Mouse (Mus musculus) CH12.LX (cell line): ENCODE measurements around the gene Tlr9. TPM values are rescaled to one million over a fixed set of nuclear protein-coding genes. Genes with fewer than 3 reads are reported as not detected.

Experiments used
- DNase-seq: peaks from one replicate; pipeline ENCODE4 v3.0.0-alpha.2; 2013; ENCODE audit errors: extremely low read depth
- H3K27ac ChIP-seq: 2 replicates; pipeline ENCODE4 v1.5.1; 2012; ENCODE audit warnings: low read depth, mild to moderate bottlenecking, control low read depth, moderate library complexity; ENCODE audit not compliant: insufficient read depth
- H3K27me3 ChIP-seq: replicated peaks from 2 replicates; pipeline ENCODE3; 2012; ENCODE audit warnings: inconsistent platforms
- H3K36me3 ChIP-seq, 2 experiments: replicated peaks in 1 of 2; 2 replicates each; pipeline versions ENCODE3 to v1.6.1; 2012; ENCODE audit warnings: inconsistent platforms in 1 of 2, low read length in 1 of 2, mild to moderate bottlenecking in 1 of 2, mixed read lengths in 1 of 2, moderate library complexity in 1 of 2; ENCODE audit not compliant: control insufficient read depth in 1 of 2, insufficient read depth in 1 of 2
- H3K4me1 ChIP-seq, 2 experiments: 2 replicates each; pipeline ENCODE4 v1.6.1; 2012; ENCODE audit warnings: inconsistent platforms in 1 of 2, moderate library complexity in 1 of 2; ENCODE audit not compliant: insufficient read depth in 2 of 2, control insufficient read depth in 1 of 2
- H3K4me2 ChIP-seq: 2 replicates; pipeline ENCODE4 v1.6.1; 2012; ENCODE audit warnings: low read depth, mild to moderate bottlenecking, control low read depth; ENCODE audit not compliant: poor library complexity, insufficient read depth, severe bottlenecking
- H3K4me3 ChIP-seq, 3 experiments: fragments of 150-350 bp in 1 of 3; sonication (generic) in 1 of 3; replicated peaks in 1 of 3; 2 replicates each; pipeline versions ENCODE3 to v1.5.1; 2011 to 2012; ENCODE audit warnings: low read depth in 2 of 3, low read length in 2 of 3, mild to moderate bottlenecking in 2 of 3, moderate library complexity in 2 of 3, control low read depth in 1 of 3, improper control_type of control experiment in 1 of 3, inconsistent platforms in 1 of 3, mixed read lengths in 1 of 3; ENCODE audit not compliant: poor library complexity in 1 of 3
- H3K79me2 ChIP-seq: replicated peaks from 2 replicates; pipeline ENCODE4 v1.6.1; 2012; ENCODE audit warnings: mild to moderate bottlenecking, moderate library complexity; ENCODE audit not compliant: control insufficient read depth, poor library complexity, insufficient read depth, severe bottlenecking; ENCODE audit errors: extremely low read depth
- H3K9ac ChIP-seq: 2 replicates; pipeline ENCODE4 v1.6.1; 2012; ENCODE audit warnings: low read depth, mild to moderate bottlenecking, control low read depth, moderate library complexity; ENCODE audit not compliant: insufficient read depth
- H3K9me3 ChIP-seq: replicated peaks from 2 replicates; pipeline ENCODE3; 2012; ENCODE audit warnings: low read length, inconsistent platforms, mixed read lengths
- BHLHE40 ChIP-seq: IDR thresholded peaks from 2 replicates; pipeline ENCODE4 v1.6.1; 2011; ENCODE audit warnings: mild to moderate bottlenecking, low read depth, low read length, improper control_type of control experiment
- CTCF ChIP-seq, 2 experiments: IDR thresholded peaks in 1 of 2; conservative IDR thresholded peaks in 1 of 2; 2 replicates each; pipeline ENCODE4 v1.5.1; 2011 to 2012; ENCODE audit warnings: low read depth in 2 of 2, low read length in 2 of 2, improper control_type of control experiment in 1 of 2, inconsistent platforms in 1 of 2, mild to moderate bottlenecking in 1 of 2, moderate library complexity in 1 of 2
- ETS1 ChIP-seq: conservative IDR thresholded peaks from 2 replicates; pipeline ENCODE4 v1.6.1; 2012; ENCODE audit warnings: low read depth, mild to moderate bottlenecking, inconsistent platforms, low read length, improper control_type of control experiment, moderate library complexity
- GABPA ChIP-seq: IDR thresholded peaks from 2 replicates; pipeline ENCODE4 v1.6.1; 2012; ENCODE audit warnings: low read depth, low read length, improper control_type of control experiment, inconsistent platforms; ENCODE audit not compliant: insufficient replicate concordance
- JUND ChIP-seq: conservative IDR thresholded peaks from 2 replicates; pipeline ENCODE4 v1.6.1; 2011; ENCODE audit warnings: low read depth, low read length, improper control_type of control experiment
- KAT2A ChIP-seq: IDR thresholded peaks from 2 replicates; pipeline ENCODE4 v1.6.1; 2012; ENCODE audit warnings: low read length, improper control_type of control experiment, inconsistent platforms; ENCODE audit not compliant: insufficient replicate concordance
- MXI1 ChIP-seq: IDR thresholded peaks from 2 replicates; pipeline ENCODE4 v1.6.1; 2011; ENCODE audit warnings: mild to moderate bottlenecking, low read depth, low read length, improper control_type of control experiment
- NELFE ChIP-seq: IDR thresholded peaks from 2 replicates; pipeline ENCODE4 v1.6.1; 2011; ENCODE audit warnings: low read depth, low read length, improper control_type of control experiment
- PAX5 ChIP-seq: IDR thresholded peaks from 2 replicates; pipeline ENCODE4 v1.6.1; 2012; ENCODE audit warnings: low read length, inconsistent platforms, mixed read lengths
- POLR2A ChIP-seq: IDR thresholded peaks from 2 replicates; pipeline ENCODE4 v1.6.1; 2011; ENCODE audit warnings: low read depth, mild to moderate bottlenecking, improper control_type of control experiment, low read length
- POLR2AphosphoS2 ChIP-seq: IDR thresholded peaks from 2 replicates; pipeline ENCODE4 v1.6.1; 2011; ENCODE audit warnings: low read depth, low read length, improper control_type of control experiment
- RAD21 ChIP-seq: IDR thresholded peaks from 2 replicates; pipeline ENCODE4 v1.6.1; 2011; ENCODE audit warnings: low read depth, mild to moderate bottlenecking, low read length, improper control_type of control experiment, moderate library complexity
- USF1 ChIP-seq: IDR thresholded peaks from 2 replicates; pipeline ENCODE4 v1.6.1; 2014; ENCODE audit warnings: low read depth, mild to moderate bottlenecking, inconsistent platforms, low read length, improper control_type of control experiment
- USF2 ChIP-seq: conservative IDR thresholded peaks from 2 replicates; pipeline ENCODE4 v1.6.1; 2011; ENCODE audit warnings: low read depth, low read length, improper control_type of control experiment
- ZC3H11A ChIP-seq: IDR thresholded peaks from 2 replicates; pipeline ENCODE4 v1.6.1; 2012; ENCODE audit warnings: low read depth, mild to moderate bottlenecking, inconsistent platforms, low read length, improper control_type of control experiment
- ZMIZ1 ChIP-seq: IDR thresholded peaks from 2 replicates; pipeline ENCODE4 v1.6.1; 2012; ENCODE audit warnings: low read depth, mild to moderate bottlenecking, inconsistent platforms, low read length, improper control_type of control experiment
- dilution Hi-C: fragments of 300-500 bp; cut with MboI; formaldehyde crosslinking; loops from 2 replicates; pipeline ENCODE4 v1.14.3; 2020; ENCODE audit warnings: low sequenced_read_pairs; ENCODE audit not compliant: extremely low pct_unique_long_range_greater_than_20kb, extremely low pct_ligation_motif_present
- in situ Hi-C: fragments of 300-500 bp; cut with MboI; formaldehyde crosslinking; loops from 3 replicates; pipeline ENCODE4 v1.14.3; 2019; ENCODE audit warnings: low sequenced_read_pairs, low pct_ligation_motif_present, low pct_unique_long_range_greater_than_20kb, mixed read lengths
- polyA plus RNA-seq: library from polyadenylated mRNA; unstranded; fragments of >175 nt; gene quantifications from 2 replicates; pipeline ENCODE4 v1.2.1, GENCODE M21; 2012; ENCODE audit warnings: low read depth; ENCODE audit not compliant: insufficient read length
- total RNA-seq, 2 experiments: library from RNA; depleted of rRNA; stranded (reverse); fragments of 300-350 nt in 1 of 2; fragments of >200 nt in 1 of 2; gene quantifications; 2 replicates each; pipeline ENCODE4 v1.2.3; 2012 to 2014

Gene Tlr9
- total and polyA plus RNA-seq, 3 experiments: 1.0 to 12.5 (median 1.4) TPM

DNA sequence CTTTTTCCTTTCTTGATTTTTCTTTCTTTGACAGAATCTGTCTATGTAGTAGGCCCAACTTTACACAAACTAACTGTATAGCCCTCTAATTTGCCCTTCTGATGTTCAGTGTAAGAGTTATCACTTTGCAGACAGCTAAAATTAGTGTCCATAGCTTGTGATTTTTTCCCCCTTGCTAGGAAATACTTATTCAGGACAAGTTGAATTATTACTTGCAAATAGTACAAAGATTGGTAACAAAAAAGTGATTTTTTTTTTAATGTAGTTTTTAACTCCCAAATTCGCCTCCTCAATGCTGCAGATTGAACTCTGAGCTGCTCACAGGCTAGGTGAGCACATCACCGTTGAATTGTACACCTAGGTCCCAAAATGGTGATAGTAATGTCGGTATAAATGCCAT, 42.4 kb upstream of the Tlr9 start:
- dilution Hi-C loops (no loop called here), in situ Hi-C loops (no loop called here)
- no peak overlapping the region for H3K4me2 ChIP-seq
- H3K4me1 ChIP-seq: peaks cover 0 to 16% of the 10 kb centered on the region in 2 experiments; a peak in 2 of 4 replicates
- no peak overlapping the region for H3K4me3 ChIP-seq
- H3K27ac ChIP-seq: no peak overlapping the region
- no peak for DNase-seq
- H3K36me3 ChIP-seq: peaks cover 70 to 93% of the 10 kb centered on the region in 2 experiments
- H3K9me3 ChIP-seq: no peaks in the 10 kb centered on the region
- no peaks in the 10 kb centered on the region for H3K27me3 ChIP-seq
- H3K9ac ChIP-seq: no peak overlapping the region
- TF ChIP-seq MXI1 (no peak), ETS1 (no peak), ZC3H11A (no peak), USF2 (no peak), CTCF (conservative IDR thresholded peaks at IDR 0.05 in 1 of 2, IDR thresholded peaks at IDR 0.05 in 1 of 2; ENCODE audit: low read depth in 2 of 2, low read length in 2 of 2) (no peak), ZMIZ1 (no peak), KAT2A (no peak), USF1 (no peak), PAX5 (no peak), POLR2A (no peak)
- H3K79me2 ChIP-seq: peaks cover 57% of the 10 kb centered on the region

DNA sequence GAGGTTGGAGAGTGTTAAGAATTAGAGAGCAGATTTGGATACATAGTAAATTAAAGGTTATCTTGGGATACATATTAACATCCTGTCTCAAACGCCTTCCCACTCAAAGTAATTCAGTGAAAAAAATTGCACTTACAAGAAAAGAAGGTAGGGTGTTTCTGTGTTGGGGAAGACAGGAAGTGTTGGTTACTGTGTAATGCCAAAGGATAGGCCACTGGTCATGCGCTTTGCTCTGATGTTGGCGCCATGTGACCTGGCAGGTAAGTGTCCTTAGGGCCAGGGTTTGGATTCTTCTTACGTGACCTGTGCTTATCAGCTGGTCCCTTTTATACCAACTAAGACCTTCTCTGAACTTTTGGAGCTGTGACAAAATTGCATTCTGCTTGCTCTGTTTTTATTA, 40.3 kb upstream of the Tlr9 start:
- no peak overlapping the region for H3K4me3 ChIP-seq
- TF ChIP-seq JUND: no peak
- TF ChIP-seq NELFE: no peak
- TF ChIP-seq ETS1: no peak
- TF ChIP-seq CTCF (conservative IDR thresholded peaks at IDR 0.05 in 1 of 2, IDR thresholded peaks at IDR 0.05 in 1 of 2; ENCODE audit: low read depth in 2 of 2, low read length in 2 of 2): no peak
- no peak for TF ChIP-seq POLR2AphosphoS2
- no peak for TF ChIP-seq USF1
- TF ChIP-seq BHLHE40: no peak
- TF ChIP-seq GABPA: no peak
- TF ChIP-seq RAD21: no peak
- no peak for DNase-seq
- peaks cover 35% of the 10 kb centered on the region for H3K79me2 ChIP-seq
- H3K4me2 ChIP-seq: no peak overlapping the region
- H3K4me1 ChIP-seq: no peaks in the 10 kb centered on the region
- H3K36me3 ChIP-seq: peaks cover 76 to 98% of the 10 kb centered on the region in 2 experiments
- dilution Hi-C loops: no loop called here
- H3K9me3 ChIP-seq: no peaks in the 10 kb centered on the region
- H3K27ac ChIP-seq: no peak overlapping the region
- H3K9ac ChIP-seq: no peak overlapping the region
- no peaks in the 10 kb centered on the region for H3K27me3 ChIP-seq
- in situ Hi-C loops: no loop called here
